Mouse (Mus musculus): ENCODE measurements at regions not wholly inside any gene's neighbourhood (a gene's known extent, or its start where the extent isn't known, plus 50 kb on each side); places are given as distances from the start of the nearest gene placed in this dataset.

- TF ChIP-seq EP300 (IDR thresholded peaks at IDR 0.05; ENCODE audit: insufficient read depth, low read depth, low read length) (no peak), POLR2A (IDR thresholded peaks at IDR 0.05; ENCODE audit: insufficient read depth, low read length) (no peak)
Observed at GRCm38 (mm10) chr9:122540091-122540490, 188.7 kb downstream of the Abhd5 start.
